Comparison of ENCODE assay signal across 17 mouse cellular contexts in the genomic region with DNA sequence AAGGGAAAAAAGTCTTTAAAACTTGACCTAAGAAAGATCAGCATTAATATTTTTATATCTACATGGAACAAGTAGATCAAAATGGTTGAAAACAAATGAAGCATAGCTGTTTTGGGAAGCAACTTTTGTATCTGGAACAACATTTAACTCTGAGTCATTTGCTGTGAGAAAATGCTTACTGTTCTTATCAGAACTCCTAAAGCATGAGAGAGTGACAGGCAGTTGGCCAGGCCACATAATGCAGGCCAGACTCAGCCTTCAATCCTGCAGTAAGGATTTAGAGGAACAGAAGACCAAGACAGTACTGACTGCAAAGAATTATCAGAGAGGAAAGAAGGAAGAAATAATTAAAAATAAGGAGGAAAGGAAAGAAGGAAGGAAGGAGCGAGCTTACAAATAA.
A peak's percentile ranks its signal among the peaks of the same experiment; 100 is the strongest.
DNase-seq lines count a peak whose midpoint lies in the region; ATAC-seq lines count a peak whose summit lies in the region.
"Had no signal": no experiment of that assay in that cellular context is flagged by ENCODE, and none has a peak within 500 bp of the region (broad histone marks: within the 10 kb centered on the region; RNA-seq: fewer than 3 reads in every experiment).

No protein-coding gene starts in this region.

- 58% methylated on average over 1 of the region's 1 CpGs for WGBS in heart, embryonic 13.5 days
- 90% methylated on average over 1 of the region's 1 CpGs for WGBS in intestine, embryonic 14.5 days
- WGBS in intestine, embryonic 15.5 days: 76% methylated on average over 1 of the region's 1 CpGs

- 0 out of 2 replicates have a peak overlapping the region, but pooled peaks have one; percentile 28 for H3K27ac ChIP-seq in heart, embryonic 13.5 days (replicated peaks)
- no peak overlapping the region for H3K27ac ChIP-seq in intestine, embryonic 14.5 days (ENCODE audit: low read depth)
- no peak overlapping the region for H3K27ac ChIP-seq in intestine, embryonic 15.5 days
- H3K27ac ChIP-seq: embryonic facial prominence, embryonic 10.5 days; forebrain, embryonic 13.5 days had no signal

- H3K4me1 ChIP-seq in heart, embryonic 13.5 days: peaks cover 37% of the 10 kb centered on the region
- peaks cover 9% of the 10 kb centered on the region; the same call in 1 of the 2 replicates for H3K4me1 ChIP-seq in intestine, embryonic 14.5 days (replicated peaks; ENCODE audit: control insufficient read depth, insufficient read depth, low read length)
- no peaks in the 10 kb centered on the region for H3K4me1 ChIP-seq in intestine, embryonic 15.5 days (replicated peaks)

- no peak for ATAC-seq in heart, embryonic 13.5 days (ENCODE audit: extremely low read depth, insufficient number of reproducible peaks, low FRiP score, low TSS enrichment)
- no peak for ATAC-seq in intestine, embryonic 14.5 days (replicated peaks; ENCODE audit: low FRiP score, low TSS enrichment, low read depth)
- ATAC-seq in intestine, embryonic 15.5 days: no peak
- ATAC-seq: forebrain, embryonic 13.5 days had no signal

- peaks cover 2% of the 10 kb centered on the region for H3K36me3 ChIP-seq in heart, embryonic 13.5 days
- no peaks in the 10 kb centered on the region for H3K36me3 ChIP-seq in intestine, embryonic 14.5 days (ENCODE audit: control insufficient read depth, insufficient read depth, low read length)
- H3K36me3 ChIP-seq in intestine, embryonic 15.5 days: no peaks in the 10 kb centered on the region
- H3K36me3 ChIP-seq: hindbrain, embryonic 15.5 days had no signal

- no peaks in the 10 kb centered on the region for H3K27me3 ChIP-seq in heart, embryonic 13.5 days (replicated peaks)
- H3K27me3 ChIP-seq in intestine, embryonic 14.5 days (replicated peaks; ENCODE audit: control insufficient read depth, insufficient read depth, low read length): no peaks in the 10 kb centered on the region
- H3K27me3 ChIP-seq in intestine, embryonic 15.5 days (replicated peaks): no peaks in the 10 kb centered on the region
- H3K27me3 ChIP-seq: CH12.LX; forebrain, embryonic 13.5 days; hindbrain, embryonic 15.5 days had no signal

- no peak overlapping the region for H3K9ac ChIP-seq in heart, embryonic 13.5 days
- H3K9ac ChIP-seq in intestine, embryonic 14.5 days (ENCODE audit: low read length): no peak overlapping the region
- H3K9ac ChIP-seq in intestine, embryonic 15.5 days: no peak overlapping the region
- H3K9ac ChIP-seq: forebrain, embryonic 13.5 days; forebrain, postnatal 0 days; hindbrain, embryonic 15.5 days had no signal

- peak; percentile 49 for DNase-seq in adrenal gland, adult 2 months
- no peak for DNase-seq in adrenal gland, postnatal 25 days
- DNase-seq in heart, adult 9 months (ENCODE audit: low spot score in 2 of 2): no peak
- DNase-seq in intestine, embryonic 14.5 days (ENCODE audit: low spot score): peak; percentile 9
- DNase-seq in Muller cell, postnatal 12 days (ENCODE audit: inconsistent ontology term): peak; percentile 44
- DNase-seq in gastrocnemius, adult 18-20 months (ENCODE audit: low spot score): no peak
- DNase-seq: cerebellum, adult 18-20 months; cerebellum, postnatal 10 days; forebrain, postnatal 0 days; gastrocnemius, postnatal 36 days; kidney, adult 9 months had no signal

- peaks cover 10% of the 10 kb centered on the region for H3K9me3 ChIP-seq in heart, embryonic 13.5 days
- no peaks in the 10 kb centered on the region for H3K9me3 ChIP-seq in intestine, embryonic 14.5 days (ENCODE audit: control insufficient read depth, low read length)
- no peaks in the 10 kb centered on the region for H3K9me3 ChIP-seq in intestine, embryonic 15.5 days
- H3K9me3 ChIP-seq: hindbrain, embryonic 15.5 days had no signal

- H3K4me2 ChIP-seq in heart, embryonic 13.5 days: no peak overlapping the region
- no peak overlapping the region for H3K4me2 ChIP-seq in intestine, embryonic 14.5 days (ENCODE audit: low read length)
- H3K4me2 ChIP-seq in intestine, embryonic 15.5 days (replicated peaks): no peak overlapping the region
- H3K4me2 ChIP-seq: forebrain, embryonic 13.5 days; hindbrain, embryonic 15.5 days had no signal

- no peak overlapping the region for H3K4me3 ChIP-seq in heart, embryonic 13.5 days
- no peak overlapping the region for H3K4me3 ChIP-seq in intestine, embryonic 14.5 days (ENCODE audit: low read depth, low read length)
- H3K4me3 ChIP-seq in intestine, embryonic 15.5 days (replicated peaks): no peak overlapping the region
- H3K4me3 ChIP-seq: embryonic facial prominence, embryonic 10.5 days; forebrain, embryonic 13.5 days; hindbrain, embryonic 15.5 days had no signal

Comparison
In these comparisons a context has a peak if more than half of its experiments do, and no peak if none do; other contexts are left out.
1. DNase-seq: peak in adrenal gland, adult 2 months (single experiment), intestine, embryonic 14.5 days (single experiment) and Muller cell, postnatal 12 days (single experiment); none in adrenal gland, postnatal 25 days (single experiment), heart, adult 9 months (0 of 2) and gastrocnemius, adult 18-20 months (single experiment).